In genomic region chr12:75742101-75742500, GRCm38 (mm10) we compare ENCODE assay signal across 21 mouse cellular contexts. TPM values are rescaled to one million over a fixed set of nuclear protein-coding genes. Genes with fewer than 3 reads are reported as not detected.
DNase-seq lines count a peak whose midpoint lies in the region; ATAC-seq and TF ChIP-seq lines count a peak whose summit lies in the region.
"Had no signal": no experiment of that assay in that cellular context is flagged by ENCODE, and none has a peak within 500 bp of the region (broad histone marks: within the 10 kb centered on the region; RNA-seq: fewer than 3 reads in every experiment).

No protein-coding gene starts in this region.

- H3K9me3 ChIP-seq in kidney, embryonic 15.5 days (replicated peaks): no peaks in the 10 kb centered on the region
- H3K9me3 ChIP-seq in midbrain, embryonic 11.5 days (ENCODE audit: control insufficient read depth, low read length): no peaks in the 10 kb centered on the region
- H3K9me3 ChIP-seq in midbrain, embryonic 14.5 days (ENCODE audit: control insufficient read depth, low read length): no peaks in the 10 kb centered on the region
- H3K9me3 ChIP-seq: G1E had no signal

- no peak for TF ChIP-seq CTCF in kidney, adult 2 months (conservative IDR thresholded peaks at IDR 0.05; ENCODE audit: insufficient read depth, insufficient read length, low read depth, low read length)

- TF ChIP-seq POLR2A in kidney, adult 2 months (IDR thresholded peaks at IDR 0.05; ENCODE audit: low read depth, low read length): no peak

- H3K27ac ChIP-seq in kidney, adult 2 months (ENCODE audit: insufficient read depth, low read depth, low read length): no peak overlapping the region
- H3K27ac ChIP-seq in kidney, embryonic 15.5 days: no peak overlapping the region
- H3K27ac ChIP-seq in midbrain, embryonic 11.5 days (ENCODE audit: low read depth, low read length): no peak overlapping the region
- no peak overlapping the region for H3K27ac ChIP-seq in midbrain, embryonic 14.5 days (replicated peaks; ENCODE audit: low read depth, low read length)

- H3K27me3 ChIP-seq in kidney, adult 2 months (replicated peaks; ENCODE audit: control insufficient read depth, insufficient read depth, low read length): no peaks in the 10 kb centered on the region
- no peaks in the 10 kb centered on the region for H3K27me3 ChIP-seq in kidney, embryonic 15.5 days
- H3K27me3 ChIP-seq in midbrain, embryonic 11.5 days (ENCODE audit: control insufficient read depth, insufficient read depth, low read length): no peaks in the 10 kb centered on the region
- no peaks in the 10 kb centered on the region for H3K27me3 ChIP-seq in midbrain, embryonic 14.5 days (ENCODE audit: control insufficient read depth, insufficient read depth, low read length)
- H3K27me3 ChIP-seq: CH12.LX had no signal

- H3K36me3 ChIP-seq in kidney, adult 2 months (ENCODE audit: control insufficient read depth, insufficient read depth, low read length): no peaks in the 10 kb centered on the region
- no peaks in the 10 kb centered on the region for H3K36me3 ChIP-seq in kidney, embryonic 15.5 days
- H3K36me3 ChIP-seq in midbrain, embryonic 11.5 days (ENCODE audit: control insufficient read depth, insufficient read depth, low read length): no peaks in the 10 kb centered on the region
- no peaks in the 10 kb centered on the region for H3K36me3 ChIP-seq in midbrain, embryonic 14.5 days (ENCODE audit: control insufficient read depth, insufficient read depth, low read length)
- H3K36me3 ChIP-seq: G1E had no signal

- no peak overlapping the region for H3K4me2 ChIP-seq in kidney, embryonic 15.5 days
- no peak overlapping the region for H3K4me2 ChIP-seq in midbrain, embryonic 11.5 days
- no peak overlapping the region for H3K4me2 ChIP-seq in midbrain, embryonic 14.5 days (ENCODE audit: low read length)

- H3K9ac ChIP-seq in kidney, embryonic 15.5 days: no peak overlapping the region
- H3K9ac ChIP-seq in midbrain, embryonic 11.5 days (ENCODE audit: low read length): no peak overlapping the region
- no peak overlapping the region for H3K9ac ChIP-seq in midbrain, embryonic 14.5 days (replicated peaks; ENCODE audit: low read length)

- no peak for ATAC-seq in kidney, embryonic 15.5 days (replicated peaks; ENCODE audit: low FRiP score)
- no peak for ATAC-seq in midbrain, embryonic 11.5 days (ENCODE audit: low FRiP score)
- no peak for ATAC-seq in midbrain, embryonic 14.5 days (ENCODE audit: low FRiP score, low TSS enrichment)
- ATAC-seq: activated CD4-positive, CD25-positive, alpha-beta regulatory T cell, adult 4 months; CD4-positive, CD25-positive, alpha-beta regulatory T cell, adult 4 months; Patski had no signal

- H3K4me1 ChIP-seq in kidney, adult 2 months (ENCODE audit: control insufficient read depth, insufficient read depth, low read length): 0 out of 2 replicates have a peak, but pooled peaks cover 8% of the 10 kb centered on the region
- peaks cover 8% of the 10 kb centered on the region for H3K4me1 ChIP-seq in kidney, embryonic 15.5 days
- no peaks in the 10 kb centered on the region for H3K4me1 ChIP-seq in midbrain, embryonic 11.5 days (ENCODE audit: control insufficient read depth, insufficient read depth, low read length)
- H3K4me1 ChIP-seq in midbrain, embryonic 14.5 days (ENCODE audit: control insufficient read depth, insufficient read depth, low read length): no peaks in the 10 kb centered on the region

- no peak overlapping the region for H3K4me3 ChIP-seq in kidney, adult 2 months (ENCODE audit: insufficient read depth, low read depth, low read length)
- H3K4me3 ChIP-seq in kidney, embryonic 15.5 days (replicated peaks): no peak overlapping the region
- H3K4me3 ChIP-seq in midbrain, embryonic 11.5 days (ENCODE audit: low read depth, low read length): no peak overlapping the region
- no peak overlapping the region for H3K4me3 ChIP-seq in midbrain, embryonic 14.5 days (replicated peaks; ENCODE audit: low read depth, low read length)

- WGBS in kidney, adult 2 months: 80% methylated on average over 5 of the region's 5 CpGs
- 85% methylated on average over 5 of the region's 5 CpGs for WGBS in kidney, embryonic 15.5 days
- WGBS in midbrain, embryonic 11.5 days: 72% methylated on average over 5 of the region's 5 CpGs
- WGBS in midbrain, embryonic 14.5 days: 67% methylated on average over 5 of the region's 5 CpGs

- DNase-seq in kidney, adult 2 months: peak; percentile 51
- no peak for DNase-seq in kidney, postnatal 25 days
- peak; percentile 42 for DNase-seq in kidney, adult 9 months
- DNase-seq in midbrain, embryonic 11.5 days (ENCODE audit: low spot score, missing footprints): peak; percentile 56
- no peak for DNase-seq in midbrain, embryonic 14.5 days
- DNase-seq: adrenal gland, adult 2 months; adrenal gland, adult 8-10 months; adrenal gland, postnatal 10 days; adrenal gland, postnatal 14 days; adrenal gland, postnatal 25 days; adrenal gland, postnatal 36 days; B cell, adult 2 months; cerebellum, adult 11 months; cerebellum, adult 11-12 months; cerebellum, adult 18-20 months had no signal

RNA-seq across cellular contexts. Expression of gene Sgpp1, which starts 6.6 kb away (rescaled TPM):
- polyA plus RNA-seq in kidney, adult 2 months (2012; rRNA removed): 77.7 and 78.3 TPM in 2 replicates
- polyA plus RNA-seq in kidney, embryonic 15.5 days (2015; fragmentation: Nextera tagmentation; extraction: Ambion mirVana): 14.1 and 14.3 TPM in 2 replicates
- 10.0 and 10.2 TPM in 2 replicates for polyA plus RNA-seq in midbrain, embryonic 11.5 days (2014; fragmentation: Nextera tagmentation; extraction: Ambion mirVana)
- polyA plus RNA-seq in midbrain, embryonic 14.5 days (2014; fragmentation: Nextera tagmentation; extraction: Ambion mirVana): 12.6 and 14.6 TPM in 2 replicates

Comparison
In these comparisons a context has a peak if more than half of its experiments do, and no peak if none do; other contexts are left out.
1. DNase-seq: peak in kidney, adult 2 months (single experiment), kidney, adult 9 months (single experiment) and midbrain, embryonic 11.5 days (single experiment); none in kidney, postnatal 25 days (0 of 2) and midbrain, embryonic 14.5 days (single experiment).